Mouse (Mus musculus) thymus, postnatal 4 days (tissue): ENCODE data around the gene Hirip3.
"Not testable (repeated sequence)": the region's sequence is repeated elsewhere in the genome, so short reads cannot be mapped to it uniquely, and the experiment has no call there.

Experiments used
- DNase-seq: peaks from one replicate; pipeline ENCODE4 v3.0.0; 2021

The Hirip3 gene

DNA sequence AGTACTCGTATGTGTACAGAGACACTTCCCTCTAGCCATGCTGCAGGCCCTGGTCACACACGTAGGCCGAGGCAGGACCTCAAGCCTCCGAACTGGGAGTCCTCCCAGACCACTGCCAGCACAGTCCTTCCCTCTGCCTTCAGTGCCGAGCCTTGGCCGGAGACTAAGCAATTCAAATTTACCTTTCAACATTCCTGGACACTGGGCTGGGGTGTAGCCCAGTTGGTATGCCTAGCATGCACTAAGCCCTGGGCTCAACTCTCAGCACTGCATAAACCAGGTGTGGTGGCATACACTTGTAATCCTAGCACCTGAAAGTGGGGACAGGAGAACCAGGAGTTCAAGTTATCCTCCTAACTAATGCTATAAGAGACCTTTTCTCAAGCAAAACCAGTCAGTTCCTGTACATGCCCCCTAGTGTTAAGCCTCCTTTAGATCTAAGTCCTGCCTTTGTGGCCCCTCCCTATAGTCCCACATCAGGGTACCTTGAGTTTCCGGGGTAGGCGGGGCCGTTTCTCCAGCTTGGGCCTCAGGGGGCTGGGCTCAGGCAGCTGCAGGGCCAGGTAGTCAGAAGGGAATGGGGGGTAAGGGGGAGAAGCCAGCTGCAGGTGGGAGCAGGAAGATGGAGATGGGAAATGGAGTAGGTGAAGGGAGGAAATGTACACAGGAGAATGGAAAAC lies 4.9 kb upstream of the Hirip3 start:
- DNase-seq, result peak; percentile 76

DNA sequence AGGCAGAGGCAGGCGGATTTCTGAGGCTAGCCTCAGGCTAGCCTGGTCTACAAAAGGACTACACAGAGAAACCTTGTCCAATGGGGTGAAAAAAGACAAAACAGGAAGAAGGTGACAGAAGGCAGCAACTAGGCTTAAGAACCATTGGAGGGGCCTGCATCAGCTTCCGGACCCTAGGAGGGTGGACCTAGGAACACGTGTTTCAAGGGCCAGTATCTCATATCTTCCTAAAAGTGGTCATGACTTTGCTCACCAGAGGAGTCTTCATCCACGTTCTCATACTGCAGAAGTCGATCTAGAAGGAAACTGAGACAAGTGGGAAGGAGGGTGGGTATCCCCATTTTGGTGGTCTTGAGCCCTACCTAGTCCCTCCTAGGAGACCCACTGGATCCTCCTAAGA lies 785 bp upstream of the Hirip3 start:
- DNase-seq, result no peak

DNA sequence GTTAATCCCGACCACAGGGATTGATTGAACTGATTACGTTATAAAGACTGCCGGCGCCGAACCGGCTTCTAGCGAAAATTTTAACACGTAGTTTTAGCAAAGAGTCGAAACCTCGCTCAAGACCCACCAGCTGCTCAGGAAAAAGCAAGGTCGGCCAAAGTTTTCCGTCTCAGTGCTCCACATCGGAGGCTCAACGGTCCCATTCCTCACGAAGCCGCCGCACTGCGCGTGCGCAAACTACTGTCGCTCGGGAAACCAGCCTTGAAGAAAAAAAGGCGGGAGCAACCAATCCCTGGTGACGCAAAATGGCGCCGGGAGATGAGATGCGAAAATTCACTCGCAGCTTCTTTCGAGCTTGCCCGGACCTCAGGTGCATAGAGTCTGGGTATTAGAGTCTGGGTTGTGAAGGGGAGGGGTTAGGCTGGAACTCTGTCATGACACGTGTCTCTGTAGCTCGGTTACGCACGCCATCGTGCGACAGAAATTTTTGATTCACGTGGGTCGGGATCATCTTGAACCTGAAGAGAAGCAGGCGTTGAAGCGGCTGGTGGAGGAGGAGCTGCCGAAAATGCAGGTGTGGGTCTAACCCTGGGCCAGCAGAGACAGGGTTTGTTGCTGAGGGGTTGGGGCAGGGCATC lies 494 bp downstream of the Hirip3 start, which contains the start of gene Ino80e:
TSS of gene Ino80e (minus strand) at position 231 of the 638 bp plus-strand sequence.
- peak; percentile 95 for DNase-seq

DNA sequence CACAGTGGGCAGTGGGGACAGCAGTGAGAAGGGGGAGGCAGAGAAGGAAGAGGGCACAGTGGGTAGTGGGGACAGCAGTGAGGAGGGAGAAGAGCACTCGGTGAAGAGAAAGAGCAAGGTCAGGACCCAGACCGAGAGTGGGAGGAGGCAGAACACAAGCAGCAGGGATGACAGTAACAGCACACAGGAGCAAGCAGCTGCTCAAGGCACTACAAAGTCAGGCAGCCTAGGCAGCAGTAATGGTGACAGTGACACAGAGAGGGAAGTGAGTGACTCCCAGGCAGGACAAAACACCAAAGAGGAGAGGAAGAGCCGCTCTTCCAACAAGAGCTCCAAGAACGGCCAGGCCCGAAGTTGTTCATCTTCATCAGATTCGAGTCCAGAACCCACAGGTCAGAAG lies 2.0 kb downstream of the Hirip3 start:
- DNase-seq, result no peak

DNA sequence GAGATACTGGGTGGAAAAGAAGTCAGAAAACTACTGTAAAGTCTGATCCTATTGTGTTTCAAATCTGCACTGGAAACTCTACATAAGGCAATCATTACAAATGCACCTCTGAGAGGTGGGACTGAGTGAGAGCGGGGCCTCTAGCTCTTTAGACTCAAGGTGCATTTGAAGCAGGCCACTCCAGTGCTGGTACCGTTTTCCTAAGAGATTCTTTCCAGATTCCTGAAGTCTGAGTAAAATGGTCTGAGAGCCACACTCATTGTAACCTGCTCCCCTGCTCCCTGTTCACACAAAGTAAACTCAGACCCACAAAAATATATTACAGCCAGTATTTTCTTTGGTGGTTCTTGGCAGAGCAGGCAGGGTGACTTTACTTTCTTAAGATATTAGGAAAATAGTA lies 5.8 kb downstream of the Hirip3 start:
- no peak for DNase-seq

DNA sequence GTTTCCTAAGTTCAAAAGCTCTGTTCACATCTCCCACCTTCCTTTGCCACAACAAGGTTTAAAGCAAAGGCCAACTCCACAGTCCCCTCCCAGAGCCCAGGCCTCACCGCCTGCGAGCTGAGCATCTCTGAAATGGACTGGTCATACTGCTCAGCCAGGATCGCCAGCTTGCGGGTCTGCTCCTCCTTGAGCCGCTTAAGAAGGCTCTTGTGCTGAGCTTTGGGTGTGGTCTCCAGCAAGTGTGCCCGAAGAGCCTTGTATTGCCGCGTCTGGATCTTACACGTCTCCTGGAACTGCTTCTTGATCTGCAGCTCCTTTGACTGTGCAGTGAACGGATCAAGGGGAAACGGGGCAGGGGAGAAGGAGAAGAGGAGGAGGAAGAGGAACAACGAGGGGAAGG lies 6.2 kb downstream of the Hirip3 start:
- no peak for DNase-seq

DNA sequence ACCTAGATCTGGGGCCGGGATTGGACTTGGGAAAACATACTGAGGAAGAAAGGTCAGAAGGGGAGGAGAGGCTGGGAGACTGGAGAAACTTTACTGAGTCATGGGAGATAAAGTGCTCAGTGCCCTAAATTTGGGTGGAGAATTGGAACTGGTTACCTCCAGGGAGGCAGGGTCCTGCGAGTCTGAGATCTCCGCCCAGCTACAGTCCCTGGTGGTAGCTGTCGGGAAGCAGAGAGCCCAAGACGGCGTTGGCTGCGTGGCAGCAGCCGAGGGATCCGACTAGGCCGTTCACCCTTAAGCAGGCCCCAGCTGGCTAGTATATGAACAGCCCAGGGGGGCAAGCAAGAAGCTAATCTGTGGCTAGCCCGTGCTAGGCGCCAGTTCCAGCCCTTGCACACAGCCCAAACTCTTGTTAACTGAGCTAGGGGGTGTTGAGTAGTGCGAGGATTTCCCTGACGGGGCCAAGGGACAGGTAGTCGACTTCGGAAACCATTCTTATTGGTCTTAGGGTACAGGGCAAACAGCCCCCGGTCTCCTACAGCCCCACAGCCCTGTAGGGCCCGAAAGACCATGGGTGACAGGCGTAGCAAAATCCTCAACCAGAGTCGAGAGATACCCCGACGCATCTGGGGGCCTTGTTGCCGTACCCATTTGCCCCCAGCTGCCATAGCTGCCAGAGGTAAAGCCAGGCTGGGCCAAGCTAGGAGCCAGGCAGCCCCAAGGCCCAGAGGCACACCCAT lies 8.2 kb downstream of the Hirip3 start:
- no peak for DNase-seq

DNA sequence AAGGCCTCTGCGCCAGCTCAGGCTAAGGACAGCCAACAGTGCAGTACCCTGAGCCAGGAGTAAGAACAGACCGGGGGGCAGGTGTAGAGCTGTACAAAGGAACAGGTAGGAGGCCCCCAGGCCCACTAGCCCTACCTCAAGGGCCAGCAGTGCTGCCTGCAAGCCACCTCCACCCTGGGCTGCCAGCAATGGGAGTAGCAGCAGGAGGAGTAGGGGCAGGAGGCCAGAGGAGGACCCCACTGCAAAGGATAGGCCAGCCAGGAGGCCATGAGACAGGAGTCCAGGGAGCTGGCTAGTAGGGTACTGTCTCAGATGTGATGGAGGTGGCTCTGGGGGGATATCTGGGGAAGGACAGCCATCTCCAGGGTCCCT lies 8.7 kb downstream of the Hirip3 start:
- DNase-seq, result no peak

DNA sequence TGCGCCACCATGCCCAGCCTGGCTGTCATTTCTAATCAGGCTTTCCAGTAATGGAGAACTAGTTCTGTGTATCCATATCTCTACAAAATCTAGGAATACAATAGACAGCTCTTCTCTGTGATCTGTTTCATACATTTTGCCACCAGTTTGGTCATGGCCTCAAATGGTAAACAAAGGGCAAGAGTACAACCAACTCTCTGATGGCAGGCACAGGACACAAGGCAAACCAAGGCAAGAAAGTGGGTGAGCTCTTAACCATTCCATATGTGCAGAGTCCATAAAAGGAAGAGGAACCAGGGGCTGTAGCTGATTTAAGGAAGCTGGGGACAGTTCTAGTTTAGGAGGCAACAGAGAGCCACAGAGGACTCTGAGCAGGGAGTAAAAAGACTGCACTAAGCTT lies 15.5 kb downstream of the Hirip3 start:
- no peak for DNase-seq

DNA sequence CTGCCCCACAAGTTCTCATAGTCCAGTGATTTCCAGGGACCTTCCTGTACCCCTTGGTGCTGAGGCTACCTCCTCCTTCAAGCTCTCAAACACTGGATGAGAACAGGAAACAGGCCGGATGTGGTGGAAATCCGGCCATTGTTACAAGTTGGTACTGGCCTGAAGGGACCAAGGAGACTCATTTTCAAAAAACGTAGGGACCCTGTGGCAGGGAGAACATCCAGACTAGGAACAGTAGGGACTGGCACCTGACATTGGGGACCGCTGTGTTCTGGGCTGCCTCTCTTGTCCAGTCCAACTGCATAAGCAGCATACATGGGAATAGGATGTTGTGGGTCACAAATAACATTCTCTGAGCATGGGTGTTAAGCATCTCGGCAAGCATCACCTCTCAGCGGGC lies 19.3 kb downstream of the Hirip3 start:
- DNase-seq, result no peak

DNA sequence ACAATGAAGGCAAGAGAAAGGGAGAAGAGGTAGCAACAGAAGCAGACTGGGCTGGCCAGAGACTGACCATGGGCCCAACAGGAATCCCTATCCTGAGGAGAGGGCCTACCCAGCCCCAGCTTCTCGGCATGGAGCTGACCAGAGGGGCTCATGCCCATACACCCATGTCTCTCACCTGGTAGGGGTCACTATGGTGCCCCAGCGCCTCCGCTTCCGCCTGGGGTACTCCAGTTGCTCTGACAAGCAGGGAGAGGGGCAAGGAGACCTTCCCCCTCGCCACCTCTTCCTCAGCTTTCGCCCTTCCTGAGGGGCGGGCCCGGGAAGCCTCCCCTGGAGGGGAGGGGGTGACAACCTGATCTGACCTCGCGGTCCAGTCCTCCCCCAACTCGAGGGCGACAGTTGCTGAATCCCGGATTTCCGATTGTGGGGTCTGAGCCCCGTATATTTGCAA lies 22.0 kb downstream of the Hirip3 start:
- peak; percentile 60 for DNase-seq

DNA sequence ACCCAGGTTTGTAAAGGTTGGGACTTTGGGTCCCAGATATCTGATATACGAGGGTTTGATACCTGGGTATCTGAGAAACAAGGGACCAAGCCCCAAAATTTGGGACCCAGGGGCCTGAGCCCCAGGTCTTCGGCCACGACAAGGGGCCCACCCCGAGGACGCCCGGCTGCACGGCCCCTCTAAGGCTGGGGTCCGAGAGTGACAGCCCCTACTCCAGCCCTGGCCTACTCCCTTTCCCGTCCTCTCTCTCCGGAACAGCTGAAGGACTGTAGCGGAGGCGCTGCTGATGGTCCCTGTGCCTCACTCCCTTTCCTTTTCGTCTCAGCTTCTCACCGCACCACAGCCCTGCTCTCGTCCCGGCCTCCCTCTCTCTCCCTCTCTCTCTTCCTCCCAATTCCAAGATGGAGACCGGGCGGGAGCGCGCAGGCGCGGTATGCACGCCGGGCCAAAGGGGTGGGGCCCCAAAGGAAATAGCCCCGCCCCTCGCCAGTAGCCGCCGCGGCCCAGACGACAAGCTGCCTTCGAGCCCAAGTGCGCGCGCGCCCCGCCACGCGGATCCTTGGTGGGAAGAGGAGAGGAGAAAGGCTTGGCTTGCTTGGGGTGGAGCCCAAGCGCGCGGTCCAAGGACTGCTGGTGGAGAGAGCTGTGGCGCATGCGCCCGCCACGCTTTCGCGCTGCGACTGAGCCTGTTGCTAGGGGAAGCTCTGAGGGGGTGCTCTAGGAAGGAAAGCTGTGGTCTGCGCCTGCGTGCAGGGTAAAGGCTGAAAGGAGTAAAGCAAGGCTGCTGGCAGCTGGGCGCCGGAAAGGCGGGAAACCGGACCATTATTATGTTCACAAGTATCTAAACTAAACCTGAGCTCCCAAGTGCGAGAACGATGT lies 22.8 kb downstream of the Hirip3 start, which contains the start of gene Taok2:
TSS of gene Taok2 (minus strand) at position 418 of the 879 bp plus-strand sequence.
- DNase-seq, result peak; percentile 95

DNA sequence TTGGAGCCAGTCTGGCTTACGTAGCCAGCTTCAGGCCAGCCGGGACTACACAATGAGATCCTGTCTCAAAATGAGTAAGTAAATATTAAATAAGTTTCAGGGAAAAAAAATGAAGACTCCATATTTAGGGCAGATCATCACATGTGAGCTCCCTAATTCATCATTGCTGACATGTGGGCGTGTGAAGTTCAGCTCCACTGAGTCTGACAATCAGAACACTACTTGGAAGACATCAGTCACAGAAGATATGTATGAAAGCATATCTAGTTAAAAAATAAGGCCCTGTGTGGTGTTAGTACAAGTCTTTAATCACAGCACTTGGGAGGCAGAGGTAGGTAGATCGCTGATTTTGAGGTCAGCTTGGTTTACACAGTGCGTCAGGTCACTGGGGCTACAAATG lies 25.5 kb downstream of the Hirip3 start:
- DNase-seq, result no peak

DNA sequence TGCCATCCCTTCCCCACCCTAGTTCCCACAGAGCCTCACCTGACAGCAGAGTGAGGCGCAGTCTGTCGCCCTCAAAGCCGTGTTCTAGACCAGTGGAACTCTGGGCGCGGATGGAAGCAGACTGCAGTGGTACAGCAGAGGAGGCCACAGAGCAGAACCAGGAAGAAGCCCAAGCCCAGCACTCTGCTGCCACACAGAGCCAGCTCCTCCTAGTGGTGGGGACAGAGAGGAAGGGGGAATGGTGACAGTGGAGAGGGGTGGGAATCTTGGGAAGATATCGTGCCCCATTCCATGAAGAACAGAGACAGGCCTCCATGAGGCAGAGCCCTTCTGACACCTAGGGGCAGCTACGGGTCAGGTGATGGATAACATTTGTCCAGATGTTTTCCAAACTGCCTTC lies 27.1 kb downstream of the Hirip3 start:
- peak; percentile 31 for DNase-seq

DNA sequence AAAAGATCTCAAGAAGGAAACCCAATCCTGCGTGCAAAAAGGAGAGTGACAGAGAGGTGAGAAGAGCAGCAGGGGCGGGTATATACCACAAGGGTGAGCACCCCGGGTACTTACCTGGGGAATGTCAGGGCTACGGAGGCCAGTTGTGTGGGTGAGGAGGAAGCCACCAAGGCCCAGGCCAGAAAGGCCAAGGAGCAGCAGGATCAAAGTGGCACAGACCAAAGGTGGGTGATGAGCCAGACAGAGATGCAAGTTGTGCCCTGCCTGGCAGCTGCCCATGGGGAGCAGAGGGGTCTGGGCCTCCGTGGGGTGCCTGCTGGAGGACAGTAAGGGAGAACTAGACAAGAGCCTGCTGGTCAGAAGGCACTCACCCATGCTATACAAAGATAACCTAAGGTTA lies 35.1 kb downstream of the Hirip3 start:
- DNase-seq, result peak; percentile 11

DNA sequence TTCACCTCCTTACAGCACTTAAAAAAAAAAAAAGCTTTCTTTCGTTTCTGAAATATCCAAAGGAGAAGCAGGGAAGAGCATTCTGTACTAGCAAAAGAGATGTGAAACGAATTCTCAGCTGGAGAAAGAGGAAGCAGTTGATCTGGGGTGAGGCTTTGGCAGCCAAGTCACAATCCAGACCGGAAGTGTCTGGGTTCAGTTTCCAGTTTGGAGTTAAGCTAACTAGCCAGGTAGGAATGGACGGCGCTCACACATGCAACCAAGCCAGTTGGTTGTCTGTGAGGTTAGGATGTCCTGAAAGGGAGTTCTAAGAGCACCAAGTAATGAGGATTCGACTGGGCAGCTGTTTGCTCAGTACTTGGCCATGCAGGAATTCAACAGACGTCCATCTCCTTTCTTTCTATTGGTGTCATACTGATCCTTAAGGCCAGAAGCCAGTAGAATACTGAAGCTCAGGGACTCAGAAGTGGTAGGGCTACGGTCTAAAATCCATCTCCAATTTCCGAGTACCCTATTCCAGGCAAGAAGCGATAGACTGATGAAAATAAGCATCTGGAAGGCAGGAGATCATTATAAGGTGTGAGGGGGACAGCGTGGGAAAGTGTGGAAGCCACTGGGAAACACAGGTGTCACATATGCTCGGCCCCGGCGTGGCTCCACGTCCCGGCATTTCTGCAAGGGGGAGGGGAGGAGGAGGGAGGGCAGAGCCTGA lies 35.8 kb downstream of the Hirip3 start:
- DNase-seq, result peak; percentile 22

DNA sequence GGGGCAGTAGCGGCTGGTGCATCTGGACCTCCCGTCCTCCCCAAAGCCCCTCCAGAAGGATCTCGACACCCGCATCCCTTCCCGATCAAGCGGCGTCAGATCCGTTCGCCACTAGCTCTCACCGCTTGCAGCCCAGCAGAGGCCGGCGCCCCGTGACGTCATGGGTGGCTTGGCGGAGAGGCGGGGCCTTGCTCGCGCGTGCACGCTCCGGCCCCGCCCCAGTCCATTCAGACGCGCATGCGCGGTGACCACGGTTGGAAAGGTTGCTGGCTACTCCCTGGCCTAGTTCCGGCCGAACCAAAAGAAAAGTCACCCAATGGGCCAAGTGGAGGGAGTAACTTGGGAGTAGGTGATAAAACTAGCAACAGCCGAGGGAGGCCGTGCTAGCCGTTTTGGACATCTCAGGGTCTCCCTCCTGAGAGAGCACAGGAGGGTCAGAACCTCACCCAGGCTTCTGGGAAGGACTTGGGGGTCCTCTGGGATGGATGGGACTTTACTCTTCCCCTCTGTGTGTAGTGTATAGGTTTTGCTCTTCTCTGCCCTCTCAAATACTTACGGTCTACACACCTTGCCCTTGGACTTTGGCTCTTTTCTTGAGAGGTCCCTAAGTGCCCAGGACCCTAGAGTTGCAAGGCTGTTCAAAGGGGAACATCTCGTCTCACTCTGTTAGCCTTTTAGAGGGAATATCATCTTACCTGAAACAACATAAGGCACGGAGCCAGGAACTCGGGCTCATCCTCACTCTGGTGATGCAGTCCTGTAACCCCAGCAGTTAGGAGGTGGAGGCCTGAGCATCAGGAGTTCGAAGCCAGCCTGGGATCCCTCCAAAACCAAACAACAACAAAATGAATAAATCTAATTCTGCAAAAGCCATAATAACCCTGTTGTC lies 36.6 kb downstream of the Hirip3 start:
- peak; percentile 98 for DNase-seq

DNA sequence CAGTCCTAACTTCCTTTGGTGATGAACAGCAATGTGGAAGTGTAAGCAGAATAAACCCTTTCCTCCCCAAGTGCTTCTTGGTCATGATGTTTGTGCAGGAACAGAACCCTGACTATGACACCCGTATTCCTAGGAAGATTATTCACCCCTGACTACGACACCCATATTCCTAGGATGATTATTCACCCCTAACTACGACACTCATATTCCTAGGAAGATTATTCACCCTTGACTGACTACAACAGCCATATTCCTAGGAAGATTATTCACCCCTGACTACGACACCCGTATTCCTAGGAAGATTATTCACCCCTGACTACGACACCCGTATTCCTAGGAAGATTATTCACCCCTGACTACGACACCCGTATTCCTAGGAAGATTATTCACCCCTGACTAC lies 38.0 kb downstream of the Hirip3 start:
- not testable (repeated sequence) for DNase-seq

DNA sequence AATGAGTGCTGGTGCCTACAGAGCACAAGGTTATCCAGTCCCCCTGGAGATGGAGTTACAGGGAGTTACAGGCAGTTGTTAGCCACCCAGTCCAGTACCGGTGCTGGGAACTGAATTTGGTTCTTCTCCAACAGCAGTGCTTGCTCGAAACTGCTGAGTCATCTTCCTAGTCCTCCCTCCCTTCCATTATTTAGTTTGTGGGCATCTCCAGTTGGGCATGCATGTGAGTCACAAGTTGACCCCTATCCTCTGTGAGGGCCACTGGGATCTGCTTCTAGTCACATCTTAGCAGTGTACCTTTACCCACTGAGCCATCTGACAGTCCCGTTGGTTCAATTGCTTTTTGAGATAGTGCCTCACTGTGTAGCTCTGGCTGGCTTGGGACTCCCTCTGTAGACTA lies 43.8 kb downstream of the Hirip3 start:
- no peak for DNase-seq

DNA sequence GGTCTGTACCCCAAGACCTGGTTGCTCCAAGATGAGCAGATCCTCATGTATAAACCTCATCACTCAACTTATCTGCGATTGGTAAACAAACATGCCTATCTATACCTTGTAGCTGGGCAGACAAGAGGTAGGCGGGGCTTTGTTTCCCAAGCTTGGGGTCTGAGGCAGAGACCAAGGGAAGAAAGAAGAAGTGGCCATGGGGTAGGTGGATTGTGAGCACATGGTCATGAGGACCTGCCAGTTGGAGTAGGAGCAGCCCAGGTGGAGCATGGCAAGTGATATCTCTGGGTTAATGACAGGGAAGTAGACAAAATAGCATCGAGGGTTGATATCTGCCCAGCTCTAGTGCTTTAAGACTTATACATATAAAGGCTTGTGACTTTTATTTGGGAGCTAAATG lies 53.1 kb downstream of the Hirip3 start:
- no peak for DNase-seq
